Mouse (Mus musculus): ENCODE results near the gene Plin5. TPM values are rescaled to one million over a fixed set of nuclear protein-coding genes. Genes with fewer than 3 reads are reported as not detected.

Plin5 gene
- total RNA-seq, 1 experiment = 1.4 TPM

- DNase-seq (ENCODE audit: low read depth, low spot score) = no peak
- in situ Hi-C loops (cut with MboI; ENCODE audit: low sequenced_read_pairs in 2 of 2, unreplicated experiment in 2 of 2) = no loop called here
- Histone ChIP-seq H3K4me3 (ENCODE audit: insufficient read depth in 1 of 2, low read depth in 1 of 2, low read length in 2 of 2, poor library complexity in 1 of 2, severe bottlenecking in 1 of 2) (peak overlapping the region; percentile 10 to 35; a peak in 3 of 4 replicates), H3K27ac (ENCODE audit: insufficient read depth, low read depth, low read length, poor library complexity, severe bottlenecking) (no peak overlapping the region), H3K36me3 (ENCODE audit: control insufficient read depth, insufficient read depth, low read length, poor library complexity, severe bottlenecking) (no peaks in the 10 kb centered on the region), H3K9me3 (ENCODE audit: control insufficient read depth, insufficient read depth, low read depth, low read length) (no peaks in the 10 kb centered on the region), H3K4me1 (ENCODE audit: control insufficient read depth in 2 of 2, insufficient read depth in 2 of 2, low read length in 2 of 2, poor library complexity in 1 of 2) (peaks cover 0 to 11% of the 10 kb centered on the region in 2 experiments; a peak in 2 of 4 replicates), H3K9ac (ENCODE audit: insufficient read depth, low read depth, low read length, poor library complexity, severe bottlenecking) (no peak overlapping the region)
- TF ChIP-seq ZC3H11A (IDR thresholded peaks at IDR 0.05; ENCODE audit: borderline replicate concordance, low read depth, low read length) (no peak), HCFC1 (IDR thresholded peaks at IDR 0.05; ENCODE audit: borderline replicate concordance, insufficient read depth, low read length) (peak; percentile 84)
These were observed 20.6 kb upstream of the Plin5 start for GRCm38 (mm10) chr17:56137839-56138613.

GRCm38 (mm10) chr17:56136558-56136957, 19.2 kb upstream of the Plin5 start:
- H3K9me3 ChIP-seq (ENCODE audit: control insufficient read depth, insufficient read depth, low read depth, low read length) = no peaks in the 10 kb centered on the region
- peaks cover 0 to 16% of the 10 kb centered on the region in 2 experiments; a peak in 2 of 4 replicates for H3K4me1 ChIP-seq (ENCODE audit: control insufficient read depth in 2 of 2, insufficient read depth in 2 of 2, low read length in 2 of 2, poor library complexity in 1 of 2)
- H3K36me3 ChIP-seq (ENCODE audit: control insufficient read depth, insufficient read depth, low read length, poor library complexity, severe bottlenecking) = no peaks in the 10 kb centered on the region
- DNase-seq (ENCODE audit: low read depth, low spot score) = no peak
- in situ Hi-C loops (cut with MboI; ENCODE audit: low sequenced_read_pairs in 2 of 2, unreplicated experiment in 2 of 2) = no loop called here
- no peak overlapping the region for H3K27ac ChIP-seq (ENCODE audit: insufficient read depth, low read depth, low read length, poor library complexity, severe bottlenecking)
- TF ChIP-seq ZNF384 (IDR thresholded peaks at IDR 0.05; ENCODE audit: low read depth, low read length) = no peak
- no peak for TF ChIP-seq HCFC1 (IDR thresholded peaks at IDR 0.05; ENCODE audit: borderline replicate concordance, insufficient read depth, low read length)
- H3K9ac ChIP-seq (ENCODE audit: insufficient read depth, low read depth, low read length, poor library complexity, severe bottlenecking) = no peak overlapping the region
- no peak overlapping the region for H3K4me3 ChIP-seq (ENCODE audit: insufficient read depth in 1 of 2, low read depth in 1 of 2, low read length in 2 of 2, poor library complexity in 1 of 2, severe bottlenecking in 1 of 2)

DNA sequence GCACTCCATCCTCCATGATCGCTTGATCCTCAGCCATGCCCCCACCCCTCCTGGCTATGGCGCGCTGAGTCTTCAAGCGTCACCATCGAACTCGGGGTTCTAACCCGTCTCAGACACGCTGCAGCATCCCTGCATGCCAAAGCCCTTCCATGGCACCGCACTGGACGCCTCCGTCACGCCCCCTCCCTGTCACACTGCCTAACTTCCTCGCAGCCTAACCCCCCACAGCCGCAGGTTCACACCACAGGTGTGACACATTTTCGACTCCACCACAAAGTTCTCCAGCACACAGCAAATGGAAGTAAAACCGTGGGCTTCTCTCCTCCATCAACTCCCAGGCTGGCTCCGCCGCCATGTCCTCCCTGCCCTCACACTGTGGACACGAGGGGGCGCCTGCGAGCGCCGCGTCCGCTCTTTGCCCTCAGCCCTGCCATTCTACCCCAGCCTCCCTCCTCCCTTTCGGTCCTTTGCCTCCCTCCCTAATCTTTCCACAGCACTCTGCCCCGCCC, 17.1 kb upstream of the Plin5 start:
- Histone ChIP-seq H3K9ac (ENCODE audit: insufficient read depth, low read depth, low read length, poor library complexity, severe bottlenecking) (no peak overlapping the region), H3K4me3 (ENCODE audit: insufficient read depth in 1 of 2, low read depth in 1 of 2, low read length in 2 of 2, poor library complexity in 1 of 2, severe bottlenecking in 1 of 2) (peak overlapping the region; percentile 21 to 44; a peak in 2 of 4 replicates), H3K9me3 (ENCODE audit: control insufficient read depth, insufficient read depth, low read depth, low read length) (no peaks in the 10 kb centered on the region), H3K4me1 (ENCODE audit: control insufficient read depth in 2 of 2, insufficient read depth in 2 of 2, low read length in 2 of 2, poor library complexity in 1 of 2) (peaks cover 0 to 17% of the 10 kb centered on the region in 2 experiments; a peak in 2 of 4 replicates), H3K27ac (ENCODE audit: insufficient read depth, low read depth, low read length, poor library complexity, severe bottlenecking) (no peak overlapping the region), H3K36me3 (ENCODE audit: control insufficient read depth, insufficient read depth, low read length, poor library complexity, severe bottlenecking) (no peaks in the 10 kb centered on the region)
- in situ Hi-C loops (cut with MboI; ENCODE audit: low sequenced_read_pairs in 2 of 2, unreplicated experiment in 2 of 2) = no loop called here
- TF ChIP-seq HCFC1 (IDR thresholded peaks at IDR 0.05; ENCODE audit: borderline replicate concordance, insufficient read depth, low read length) (no peak), ZC3H11A (IDR thresholded peaks at IDR 0.05; ENCODE audit: borderline replicate concordance, low read depth, low read length) (no peak), ZNF384 (IDR thresholded peaks at IDR 0.05; ENCODE audit: low read depth, low read length) (no peak), CHD2 (IDR thresholded peaks at IDR 0.05; ENCODE audit: low read depth, low read length) (no peak), MAFK (IDR thresholded peaks at IDR 0.05; ENCODE audit: insufficient read depth, low read depth, low read length) (no peak)
- peak; percentile 40 for DNase-seq (ENCODE audit: low read depth, low spot score)

DNA sequence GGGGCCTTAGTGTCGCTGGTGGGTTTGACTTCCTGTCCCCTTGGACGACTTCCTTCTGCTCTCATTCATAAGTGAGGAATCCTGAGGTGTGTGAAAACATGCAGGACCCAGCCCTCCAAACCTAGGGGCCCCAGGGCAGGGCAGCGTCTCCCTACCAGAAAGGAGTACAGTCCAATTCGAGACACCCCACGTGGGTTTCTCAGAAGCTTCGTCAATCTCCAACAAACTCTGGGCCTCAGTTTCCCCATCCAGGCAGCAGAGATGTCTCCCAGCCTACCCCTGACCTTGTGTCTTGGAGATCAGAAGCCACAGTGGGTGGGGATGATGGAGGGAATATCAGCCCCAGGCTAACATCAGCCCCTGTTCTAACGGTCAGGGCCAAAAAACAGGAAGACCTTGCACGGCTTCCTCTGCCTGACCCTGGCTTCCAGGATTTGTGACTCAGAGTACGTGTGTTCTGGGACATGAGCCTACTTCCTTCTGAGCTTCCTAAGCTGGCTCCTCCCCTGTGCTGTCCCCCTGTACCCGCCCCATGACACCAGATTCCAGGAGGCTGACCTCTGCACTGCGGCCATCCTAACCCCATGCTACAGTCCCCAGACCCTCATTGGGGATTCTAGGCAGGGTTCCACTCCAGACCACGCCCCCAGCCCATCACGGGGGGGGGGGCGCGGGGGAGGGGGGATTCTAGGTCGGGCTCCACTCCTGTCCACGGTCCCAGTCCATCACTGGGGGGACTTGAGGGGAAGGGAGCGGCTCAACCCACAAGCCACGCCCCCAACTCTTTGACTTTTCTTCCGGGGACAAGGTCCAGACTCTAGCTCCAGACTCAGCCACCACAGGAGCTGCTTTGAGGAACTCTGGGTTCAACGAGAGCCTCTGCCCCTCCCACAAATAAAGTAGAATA, 16.3 kb upstream of the Plin5 start:
- peak overlapping the region; percentile 5; the same call in 1 of the 2 replicates for H3K9ac ChIP-seq (ENCODE audit: insufficient read depth, low read depth, low read length, poor library complexity, severe bottlenecking)

More for the DNA sequence above, 16.3 kb upstream of the Plin5 start:
- no peak overlapping the region for H3K27ac ChIP-seq (ENCODE audit: insufficient read depth, low read depth, low read length, poor library complexity, severe bottlenecking)
- no peak for DNase-seq (ENCODE audit: low read depth, low spot score)
- no peaks in the 10 kb centered on the region for H3K9me3 ChIP-seq (ENCODE audit: control insufficient read depth, insufficient read depth, low read depth, low read length)
- H3K36me3 ChIP-seq (ENCODE audit: control insufficient read depth, insufficient read depth, low read length, poor library complexity, severe bottlenecking) = no peaks in the 10 kb centered on the region
- peak overlapping the region in 1 of 2 experiments; percentile 21; a peak in 1 of 4 replicates for H3K4me3 ChIP-seq (ENCODE audit: insufficient read depth in 1 of 2, low read depth in 1 of 2, low read length in 2 of 2, poor library complexity in 1 of 2, severe bottlenecking in 1 of 2)
- peaks cover 0 to 17% of the 10 kb centered on the region in 2 experiments; a peak in 2 of 4 replicates for H3K4me1 ChIP-seq (ENCODE audit: control insufficient read depth in 2 of 2, insufficient read depth in 2 of 2, low read length in 2 of 2, poor library complexity in 1 of 2)
- in situ Hi-C loops (cut with MboI; ENCODE audit: low sequenced_read_pairs in 2 of 2, unreplicated experiment in 2 of 2) = no loop called here
- TF ChIP-seq HCFC1 (IDR thresholded peaks at IDR 0.05; ENCODE audit: borderline replicate concordance, insufficient read depth, low read length) = no peak
- TF ChIP-seq MAFK (IDR thresholded peaks at IDR 0.05; ENCODE audit: insufficient read depth, low read depth, low read length) = no peak
- no peak for TF ChIP-seq CHD2 (IDR thresholded peaks at IDR 0.05; ENCODE audit: low read depth, low read length)
- TF ChIP-seq ZNF384 (IDR thresholded peaks at IDR 0.05; ENCODE audit: low read depth, low read length) = no peak
- no peak for TF ChIP-seq ZC3H11A (IDR thresholded peaks at IDR 0.05; ENCODE audit: borderline replicate concordance, low read depth, low read length)

Data from ES-E14 (cell line).